Mouse (Mus musculus): ENCODE results near the gene Col6a5. TPM values are rescaled to one million over a fixed set of nuclear protein-coding genes. Genes with fewer than 3 reads are reported as not detected.

Gene Col6a5
- 0.10 TPM in 1 of 2 replicates, not detected in the other for polyA plus RNA-seq (2015; fragmentation: Nextera tagmentation; extraction: Ambion mirVana)

GRCm38 (mm10) chr9:105960533-105960932, at the start of gene Col6a5:
Gene Col6a5 (minus strand): TSS chr9:105960643.
- 19% methylated on average over 13 of the region's 13 CpGs for WGBS
- Histone ChIP-seq H3K36me3 (no peaks in the 10 kb centered on the region), H3K4me1 (0 out of 2 replicates have a peak, but pooled peaks cover 6% of the 10 kb centered on the region), H3K27me3 (peaks cover 16% of the 10 kb centered on the region), H3K9me3 (no peaks in the 10 kb centered on the region), H3K4me3 (no peak within 1 kb of the TSS), H3K27ac (no peak within 1 kb of the TSS), H3K4me2 (no peak within 1 kb of the TSS), H3K9ac (no peak within 1 kb of the TSS)
- ATAC-seq (ENCODE audit: insufficient number of reproducible peaks, insufficient read depth, low FRiP score, low TSS enrichment, low read depth): no peak

- H3K4me2 ChIP-seq: no peak overlapping the region
- H3K9me3 ChIP-seq: no peaks in the 10 kb centered on the region; the same call in 1 of the 2 replicates
- no peaks in the 10 kb centered on the region for H3K27me3 ChIP-seq
- no peak overlapping the region for H3K4me3 ChIP-seq
- no peak overlapping the region for H3K27ac ChIP-seq
- no peaks in the 10 kb centered on the region for H3K36me3 ChIP-seq
- WGBS: 60% methylated on average over 11 of the region's 11 CpGs
- H3K4me1 ChIP-seq: no peaks in the 10 kb centered on the region
- H3K9ac ChIP-seq: no peak overlapping the region
- no peak for ATAC-seq (ENCODE audit: insufficient number of reproducible peaks, insufficient read depth, low FRiP score, low TSS enrichment, low read depth)
These were observed 37.5 kb upstream of the Col6a5 start for GRCm38 (mm10) chr9:105997955-105998354.

DNA sequence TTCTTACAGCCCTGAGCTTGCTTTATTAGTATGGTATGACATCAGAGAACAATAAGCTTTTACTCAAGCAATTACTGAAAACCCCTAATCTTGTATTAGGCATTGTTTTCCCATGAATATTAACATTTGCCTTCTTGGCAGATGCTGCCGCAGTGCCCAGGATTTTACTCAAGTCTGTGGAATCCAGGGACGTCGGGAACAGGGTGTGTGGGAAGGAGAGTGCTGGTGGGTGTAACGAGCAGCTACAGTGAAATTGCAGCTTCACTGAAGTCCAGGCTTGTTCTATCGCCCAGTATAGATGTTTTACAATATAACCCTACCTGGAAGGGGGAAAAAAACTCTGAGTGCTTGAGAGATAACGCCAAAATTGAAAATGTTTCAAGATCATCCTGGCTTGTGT, 32.0 kb upstream of the Col6a5 start:
- ATAC-seq (ENCODE audit: insufficient number of reproducible peaks, insufficient read depth, low FRiP score, low TSS enrichment, low read depth): no peak
- Histone ChIP-seq H3K4me1 (0 out of 2 replicates have a peak, but pooled peaks cover 4% of the 10 kb centered on the region), H3K27ac (no peak overlapping the region), H3K4me2 (no peak overlapping the region), H3K9me3 (no peaks in the 10 kb centered on the region; the same call in 1 of the 2 replicates), H3K4me3 (no peak overlapping the region), H3K36me3 (no peaks in the 10 kb centered on the region), H3K9ac (no peak overlapping the region), H3K27me3 (no peaks in the 10 kb centered on the region)
- WGBS: 80% methylated on average over 6 of the region's 6 CpGs

DNA sequence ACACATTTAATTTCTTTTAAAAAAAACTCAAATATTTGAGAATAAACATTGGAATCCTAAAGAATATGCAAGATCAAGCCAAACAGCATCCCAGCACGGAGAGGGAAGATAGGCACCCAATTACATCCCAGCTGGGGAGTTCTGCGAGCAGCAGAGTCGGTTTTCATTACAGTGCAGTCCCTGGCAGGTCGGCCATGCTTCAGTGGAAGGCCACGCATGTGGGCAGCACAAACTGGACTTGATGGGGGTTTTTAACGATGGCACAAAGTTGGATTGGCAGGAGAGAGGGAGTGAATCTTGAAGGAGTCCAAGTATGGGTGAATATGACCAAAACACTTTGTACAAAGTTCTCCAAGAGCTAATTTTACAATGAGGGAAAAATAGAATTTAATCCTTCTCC, 29.7 kb upstream of the Col6a5 start:
- Histone ChIP-seq H3K4me3 (no peak overlapping the region), H3K9ac (no peak overlapping the region), H3K27me3 (0 out of 2 replicates have a peak, but pooled peaks cover 3% of the 10 kb centered on the region), H3K27ac (no peak overlapping the region), H3K9me3 (no peaks in the 10 kb centered on the region; the same call in 1 of the 2 replicates), H3K36me3 (no peaks in the 10 kb centered on the region), H3K4me2 (no peak overlapping the region), H3K4me1 (peaks cover 4% of the 10 kb centered on the region; the same call in 1 of the 2 replicates)
- ATAC-seq (ENCODE audit: insufficient number of reproducible peaks, insufficient read depth, low FRiP score, low TSS enrichment, low read depth): no peak
- WGBS: 55% methylated on average over 6 of the region's 6 CpGs

- no peak overlapping the region for H3K9ac ChIP-seq
- H3K4me3 ChIP-seq: no peak overlapping the region
- no peaks in the 10 kb centered on the region for H3K36me3 ChIP-seq
- H3K4me2 ChIP-seq: no peak overlapping the region
- peaks cover 4% of the 10 kb centered on the region; the same call in 1 of the 2 replicates for H3K4me1 ChIP-seq
- 0 out of 2 replicates have a peak, but pooled peaks cover 3% of the 10 kb centered on the region for H3K27me3 ChIP-seq
- 85% methylated on average over 6 of the region's 6 CpGs for WGBS
- no peak for ATAC-seq (ENCODE audit: insufficient number of reproducible peaks, insufficient read depth, low FRiP score, low TSS enrichment, low read depth)
- H3K27ac ChIP-seq: no peak overlapping the region
- H3K9me3 ChIP-seq: no peaks in the 10 kb centered on the region
These were observed 29.0 kb upstream of the Col6a5 start for GRCm38 (mm10) chr9:105989468-105989867.

- ATAC-seq (ENCODE audit: insufficient number of reproducible peaks, insufficient read depth, low FRiP score, low TSS enrichment, low read depth): no peak
- H3K27ac ChIP-seq: no peak overlapping the region
- H3K4me1 ChIP-seq: peaks cover 4% of the 10 kb centered on the region; the same call in 1 of the 2 replicates
- H3K9ac ChIP-seq: no peak overlapping the region
- 65% methylated on average over 8 of the region's 8 CpGs for WGBS
- H3K4me3 ChIP-seq: no peak overlapping the region
- H3K4me2 ChIP-seq: no peak overlapping the region
- 0 out of 2 replicates have a peak, but pooled peaks cover 3% of the 10 kb centered on the region for H3K27me3 ChIP-seq
- no peaks in the 10 kb centered on the region for H3K36me3 ChIP-seq
- H3K9me3 ChIP-seq: no peaks in the 10 kb centered on the region
These were observed 27.7 kb upstream of the Col6a5 start for GRCm38 (mm10) chr9:105988096-105988495.

- 24% methylated on average over 10 of the region's 10 CpGs for WGBS
- no peak overlapping the region for H3K9ac ChIP-seq
- 0 out of 2 replicates have a peak, but pooled peaks cover 3% of the 10 kb centered on the region for H3K27me3 ChIP-seq
- H3K4me2 ChIP-seq: no peak overlapping the region; the same call in 1 of the 2 replicates
- H3K27ac ChIP-seq: no peak overlapping the region
- ATAC-seq (ENCODE audit: insufficient number of reproducible peaks, insufficient read depth, low FRiP score, low TSS enrichment, low read depth): no peak
- no peaks in the 10 kb centered on the region for H3K36me3 ChIP-seq
- H3K4me1 ChIP-seq: no peaks in the 10 kb centered on the region; the same call in 1 of the 2 replicates
- H3K9me3 ChIP-seq: no peaks in the 10 kb centered on the region
- H3K4me3 ChIP-seq: no peak overlapping the region
These were observed 24.6 kb upstream of the Col6a5 start for GRCm38 (mm10) chr9:105984931-105985519.

DNA sequence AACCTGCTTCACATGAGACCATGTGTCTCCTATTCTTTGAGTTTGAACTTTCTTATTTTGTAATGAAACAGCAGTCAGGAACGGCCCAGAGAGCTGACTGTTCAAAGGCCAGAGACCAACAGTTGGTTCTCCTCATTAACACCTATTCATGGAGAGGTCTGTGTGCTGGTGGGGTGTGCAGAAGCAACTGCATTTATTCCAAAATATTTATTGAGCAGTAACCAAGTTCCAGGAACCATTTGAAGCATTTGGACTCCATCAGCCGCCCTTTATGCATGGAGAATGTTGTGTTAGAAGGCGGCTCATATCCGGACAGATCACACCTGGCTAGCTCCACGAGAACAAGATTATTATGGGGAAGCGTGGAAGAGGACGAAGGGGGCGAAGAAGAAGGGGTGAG, 18.0 kb upstream of the Col6a5 start:
- Histone ChIP-seq H3K4me3 (no peak overlapping the region), H3K4me2 (no peak overlapping the region), H3K9ac (no peak overlapping the region), H3K9me3 (no peaks in the 10 kb centered on the region), H3K27me3 (peaks cover 19% of the 10 kb centered on the region), H3K36me3 (no peaks in the 10 kb centered on the region), H3K27ac (no peak overlapping the region), H3K4me1 (0 out of 2 replicates have a peak, but pooled peaks cover 5% of the 10 kb centered on the region)
- 91% methylated on average over 8 of the region's 8 CpGs for WGBS
- ATAC-seq (ENCODE audit: insufficient number of reproducible peaks, insufficient read depth, low FRiP score, low TSS enrichment, low read depth): no peak

GRCm38 (mm10) chr9:105976871-105977270, 16.4 kb upstream of the Col6a5 start:
- H3K9ac ChIP-seq: no peak overlapping the region
- H3K36me3 ChIP-seq: no peaks in the 10 kb centered on the region
- H3K4me1 ChIP-seq: 0 out of 2 replicates have a peak, but pooled peaks cover 5% of the 10 kb centered on the region
- ATAC-seq (ENCODE audit: insufficient number of reproducible peaks, insufficient read depth, low FRiP score, low TSS enrichment, low read depth): no peak
- no peak overlapping the region for H3K4me3 ChIP-seq
- peaks cover 19% of the 10 kb centered on the region for H3K27me3 ChIP-seq
- H3K27ac ChIP-seq: no peak overlapping the region
- H3K9me3 ChIP-seq: no peaks in the 10 kb centered on the region
- H3K4me2 ChIP-seq: no peak overlapping the region
- 25% methylated on average over 13 of the region's 13 CpGs for WGBS

DNA sequence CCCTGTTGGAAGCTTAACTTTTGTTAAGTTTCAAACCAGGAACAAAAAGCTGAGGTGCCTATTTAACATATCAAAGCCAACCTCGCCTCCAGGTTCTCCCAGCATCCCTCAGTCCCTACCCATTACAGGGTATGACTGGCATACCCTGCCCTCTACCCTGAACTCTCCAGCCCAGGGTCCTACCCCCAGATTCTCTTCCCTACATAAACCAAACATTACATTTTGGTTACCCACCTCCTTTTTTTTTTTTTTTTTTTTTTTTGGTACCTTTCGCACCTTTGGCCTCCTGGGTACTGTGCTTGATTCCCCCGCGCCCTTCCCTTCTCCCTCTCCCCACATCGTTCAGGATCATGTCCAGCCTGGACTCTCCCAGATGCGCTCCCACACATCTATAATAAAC, 15.9 kb upstream of the Col6a5 start:
- no peak overlapping the region for H3K9ac ChIP-seq
- H3K27ac ChIP-seq: no peak overlapping the region
- WGBS: 43% methylated on average over 6 of the region's 6 CpGs
- no peaks in the 10 kb centered on the region for H3K36me3 ChIP-seq
- H3K9me3 ChIP-seq: no peaks in the 10 kb centered on the region
- H3K4me3 ChIP-seq: no peak overlapping the region
- peaks cover 19% of the 10 kb centered on the region for H3K27me3 ChIP-seq
- H3K4me2 ChIP-seq: no peak overlapping the region
- 0 out of 2 replicates have a peak, but pooled peaks cover 5% of the 10 kb centered on the region for H3K4me1 ChIP-seq
- ATAC-seq (ENCODE audit: insufficient number of reproducible peaks, insufficient read depth, low FRiP score, low TSS enrichment, low read depth): no peak

GRCm38 (mm10) chr9:105973736-105974135, 13.3 kb upstream of the Col6a5 start:
- H3K27ac ChIP-seq: no peak overlapping the region
- peaks cover 19% of the 10 kb centered on the region for H3K27me3 ChIP-seq
- no peaks in the 10 kb centered on the region for H3K9me3 ChIP-seq
- WGBS: 63% methylated on average over 1 of the region's 1 CpGs
- H3K4me3 ChIP-seq: no peak overlapping the region
- no peaks in the 10 kb centered on the region for H3K36me3 ChIP-seq
- 0 out of 2 replicates have a peak, but pooled peaks cover 5% of the 10 kb centered on the region for H3K4me1 ChIP-seq
- H3K9ac ChIP-seq: no peak overlapping the region
- no peak overlapping the region for H3K4me2 ChIP-seq
- no peak for ATAC-seq (ENCODE audit: insufficient number of reproducible peaks, insufficient read depth, low FRiP score, low TSS enrichment, low read depth)

DNA sequence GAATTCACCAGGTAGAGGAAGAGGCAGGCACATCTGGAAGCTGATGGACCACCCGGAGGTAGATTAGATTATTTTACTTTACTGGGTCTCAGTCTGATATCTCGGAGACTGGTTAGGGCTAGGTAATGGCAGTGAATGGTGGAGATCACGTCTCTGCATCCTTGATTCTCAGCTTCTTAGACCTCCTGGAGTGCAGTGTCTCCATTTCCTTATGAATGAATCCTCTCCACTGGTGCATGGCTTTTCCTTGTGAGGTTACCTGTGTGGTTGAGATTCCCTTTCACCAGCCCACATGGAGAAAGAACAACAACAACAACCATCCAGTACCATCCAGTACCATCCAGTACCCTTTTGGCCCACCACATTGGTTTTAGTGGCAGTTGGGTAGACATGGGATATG, 11.6 kb upstream of the Col6a5 start:
- H3K9me3 ChIP-seq: no peaks in the 10 kb centered on the region

More for the DNA sequence above, 11.6 kb upstream of the Col6a5 start:
- Histone ChIP-seq H3K9ac (no peak overlapping the region), H3K4me2 (no peak overlapping the region), H3K36me3 (no peaks in the 10 kb centered on the region), H3K27me3 (peaks cover 12% of the 10 kb centered on the region), H3K27ac (no peak overlapping the region), H3K4me1 (0 out of 2 replicates have a peak, but pooled peaks cover 3% of the 10 kb centered on the region), H3K4me3 (no peak overlapping the region)
- WGBS: 95% methylated on average over 3 of the region's 3 CpGs
- ATAC-seq (ENCODE audit: insufficient number of reproducible peaks, insufficient read depth, low FRiP score, low TSS enrichment, low read depth): no peak
